Mouse (Mus musculus): ENCODE results near the gene Nek9.
"Not testable (repeated sequence)": the region's sequence is repeated elsewhere in the genome, so short reads cannot be mapped to it uniquely, and the experiment has no call there.

The Nek9 gene

DNA sequence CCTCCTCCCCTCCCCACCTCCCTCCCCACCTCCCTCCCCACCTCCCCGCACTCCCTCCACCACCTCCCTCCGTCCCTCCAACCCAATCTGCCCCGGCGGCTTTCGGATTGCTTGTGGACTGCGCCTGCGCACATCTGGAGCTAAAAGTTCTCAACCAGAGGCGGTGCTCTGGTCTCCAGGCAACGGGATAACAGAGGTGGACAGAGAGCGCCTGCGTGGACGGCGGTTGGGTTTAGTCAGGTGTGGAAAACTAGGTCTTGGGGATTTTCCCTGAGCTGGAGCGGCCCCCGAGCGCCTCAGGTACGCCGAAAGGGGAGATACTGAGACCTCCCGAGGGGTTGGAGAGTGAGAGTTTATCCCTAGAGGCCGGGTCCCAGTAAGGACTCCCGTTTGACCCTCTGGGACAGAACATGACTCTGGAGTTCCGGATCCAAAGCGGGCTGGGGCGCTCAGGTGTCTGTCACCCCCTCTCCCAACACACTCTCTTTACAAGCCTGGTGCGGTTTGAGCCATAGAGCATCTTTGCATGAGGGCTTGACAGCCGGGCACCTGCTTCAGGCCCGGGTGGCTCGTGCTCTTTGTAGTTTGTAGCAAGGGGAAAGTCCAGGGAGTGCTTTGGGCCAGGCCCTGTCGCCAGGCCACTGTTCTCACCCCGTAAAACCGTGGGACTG lies 50.5 kb downstream of the Nek9 start, which contains the start of gene Zc2hc1c:
Gene Zc2hc1c (plus strand): TSS at position 106 of the 671 bp plus-strand sequence.
- DNase-seq, result peak; percentile 40

GRCm38 (mm10) chr12:85287809-85288485 lies 51.2 kb downstream of the Nek9 start, which contains the start of gene Acyp1:
TSS of gene Acyp1 (minus strand) at chr12:85288438.
- no peak for DNase-seq

DNA sequence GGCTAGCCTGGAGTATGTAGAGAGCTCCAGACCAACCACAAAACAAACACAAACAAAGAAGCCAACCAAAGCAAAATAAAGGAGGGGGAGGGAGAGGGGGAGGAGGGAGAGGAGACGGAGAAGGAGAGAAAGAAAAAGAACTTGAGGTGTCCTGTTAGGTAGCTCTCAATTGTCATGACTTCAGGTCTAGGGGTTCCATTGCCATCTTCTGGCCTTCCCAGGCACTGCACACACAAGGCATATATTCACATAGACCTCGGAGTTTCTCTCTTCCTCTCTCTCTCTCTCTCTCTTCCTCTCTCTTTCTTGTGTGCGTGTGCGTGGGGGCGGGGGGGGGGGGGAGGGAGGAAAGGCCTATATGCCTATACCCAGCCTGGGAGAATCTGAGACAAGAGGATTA lies 52.2 kb downstream of the Nek9 start:
- no peak for DNase-seq

DNA sequence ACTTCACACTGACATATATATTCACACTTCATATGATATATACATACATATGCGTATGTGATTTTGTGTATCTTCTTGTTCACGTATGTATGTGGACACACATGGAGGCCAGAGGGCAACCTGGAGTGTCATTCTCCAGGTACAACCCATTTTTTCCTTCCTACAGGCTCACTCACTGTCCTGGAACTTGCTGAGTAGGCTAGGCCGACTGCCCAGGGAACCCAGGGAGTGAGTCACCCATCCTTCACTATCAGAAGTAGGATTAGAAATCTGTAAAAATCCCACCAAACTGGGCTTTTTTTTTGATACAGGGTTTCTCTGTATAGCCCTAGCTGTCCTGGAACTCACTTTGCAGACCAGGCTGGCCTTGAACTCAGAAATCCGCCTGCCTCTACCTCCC lies 54.2 kb downstream of the Nek9 start:
- no peak for DNase-seq

GRCm38 (mm10) chr12:85284331-85284730 lies 54.8 kb downstream of the Nek9 start:
- no peak for DNase-seq

GRCm38 (mm10) chr12:85281756-85282155 lies 57.4 kb downstream of the Nek9 start:
- DNase-seq, result not testable (repeated sequence)

- DNase-seq, result peak; percentile 34
Observed at GRCm38 (mm10) chr12:85280845-85281651, 58.1 kb downstream of the Nek9 start.

DNA sequence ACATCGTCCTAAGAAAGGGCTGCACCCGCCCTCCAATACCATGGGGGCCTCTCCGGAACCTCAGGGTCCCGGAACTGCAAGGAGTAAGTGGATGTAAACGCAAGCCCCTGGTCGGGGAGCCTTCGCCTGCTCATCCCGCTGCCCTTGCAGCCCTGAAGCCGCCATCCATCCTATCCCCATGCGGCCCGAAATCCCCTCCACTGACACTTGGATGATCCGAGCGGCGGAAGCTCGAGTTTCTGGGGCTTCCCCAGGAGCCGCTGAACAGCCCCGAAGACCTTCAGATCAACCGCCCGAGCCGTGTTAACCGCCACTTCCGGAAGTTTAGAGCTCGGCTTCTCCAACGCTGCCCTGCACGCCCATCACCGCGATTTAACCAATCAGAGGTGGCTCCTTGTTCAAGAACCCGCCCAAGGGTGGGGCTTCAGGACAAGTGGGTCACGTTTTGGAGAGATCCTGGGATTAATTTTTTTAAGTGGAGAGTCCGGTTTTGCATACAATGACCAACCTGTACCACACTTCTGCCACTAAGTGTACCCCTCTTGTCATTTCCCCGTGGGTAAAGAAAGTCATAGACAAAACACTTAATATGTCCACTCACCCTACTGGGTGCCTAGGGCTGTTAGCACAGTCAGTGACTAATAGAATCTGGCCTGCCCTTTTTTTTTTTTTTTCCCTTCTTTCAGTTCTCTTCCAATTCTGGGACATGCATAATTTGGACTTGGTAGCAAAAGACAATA lies 58.9 kb downstream of the Nek9 start:
- DNase-seq, result peak; percentile 98

GRCm38 (mm10) chr12:85279396-85280080 lies 59.6 kb downstream of the Nek9 start:
- peak; percentile 70 for DNase-seq

GRCm38 (mm10) chr12:85278919-85279318 lies 60.2 kb downstream of the Nek9 start:
- DNase-seq, result peak; percentile 30

DNA sequence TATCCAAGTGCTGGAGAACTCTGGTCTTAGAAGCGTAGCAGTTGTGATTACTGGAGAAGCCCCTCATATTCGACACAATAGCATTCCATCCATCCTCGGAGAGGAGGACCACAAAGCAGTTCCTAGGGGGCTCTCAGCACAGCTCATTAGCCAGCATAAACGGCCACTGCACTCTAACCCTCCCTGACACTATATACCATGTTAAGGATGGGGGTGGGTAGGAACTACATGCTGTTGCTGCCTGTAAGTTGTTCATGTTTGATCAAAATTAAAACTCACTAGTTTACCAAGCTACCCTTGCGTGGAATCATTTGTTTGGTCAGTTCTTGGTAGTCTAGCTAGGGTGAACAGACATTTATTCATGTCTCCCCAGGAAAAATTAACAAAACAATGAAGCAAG lies 62.9 kb downstream of the Nek9 start:
- no peak for DNase-seq

DNA sequence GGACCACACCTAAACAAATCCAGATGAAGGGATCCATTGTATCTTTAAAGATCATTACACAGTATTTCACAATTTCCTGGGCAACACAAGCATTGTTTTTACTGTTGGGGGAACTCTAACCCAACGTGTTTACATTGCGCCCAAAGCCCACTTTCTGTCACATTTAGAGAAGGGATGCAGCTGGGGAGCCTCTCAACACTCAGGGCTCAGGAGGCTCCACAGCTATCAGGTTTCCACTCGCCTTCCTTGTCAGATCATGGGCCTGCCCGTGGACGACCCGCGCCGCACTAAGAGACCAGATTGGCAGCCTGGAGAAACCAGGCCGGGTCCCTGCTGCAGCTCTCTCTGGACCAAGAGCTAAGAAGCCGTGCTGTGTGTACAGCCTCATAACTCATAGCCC lies 65.7 kb downstream of the Nek9 start:
- DNase-seq, result no peak

- DNase-seq, result no peak
Observed at GRCm38 (mm10) chr12:85271843-85272206, 67.3 kb downstream of the Nek9 start.

DNA sequence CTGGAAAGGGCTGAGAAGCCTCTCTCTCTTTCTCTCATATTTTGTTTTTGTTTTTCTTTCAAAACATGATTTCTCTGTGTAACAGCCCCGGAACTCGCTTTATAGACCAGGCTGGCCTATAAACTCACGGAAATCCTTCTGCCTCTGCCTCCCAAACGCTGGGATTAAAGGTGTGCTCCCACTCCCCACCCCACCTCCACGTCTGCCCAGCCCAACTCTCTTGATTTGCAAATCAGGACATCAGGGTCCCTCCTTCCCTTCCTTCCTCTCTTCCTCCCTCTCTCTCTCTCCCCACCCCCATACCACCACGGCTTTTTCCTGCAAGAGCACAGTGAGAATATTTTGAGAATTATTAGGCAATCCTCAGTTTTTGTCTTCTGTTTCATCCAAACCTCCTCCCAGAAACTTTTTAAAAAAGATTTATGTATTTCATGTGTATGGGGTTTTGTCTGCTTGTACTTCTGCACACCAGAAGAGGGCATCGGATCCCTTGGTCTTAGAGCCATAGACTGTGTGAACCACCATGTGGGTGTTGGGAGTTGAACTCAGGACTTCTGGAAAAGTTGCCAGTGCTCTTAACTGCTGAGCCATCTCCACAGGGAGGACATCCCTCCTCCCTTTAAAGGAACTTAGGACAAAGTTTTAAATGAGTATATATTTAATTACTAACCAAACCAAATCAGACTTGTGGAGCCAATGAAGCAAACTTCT lies 67.9 kb downstream of the Nek9 start:
- DNase-seq, result no peak

DNA sequence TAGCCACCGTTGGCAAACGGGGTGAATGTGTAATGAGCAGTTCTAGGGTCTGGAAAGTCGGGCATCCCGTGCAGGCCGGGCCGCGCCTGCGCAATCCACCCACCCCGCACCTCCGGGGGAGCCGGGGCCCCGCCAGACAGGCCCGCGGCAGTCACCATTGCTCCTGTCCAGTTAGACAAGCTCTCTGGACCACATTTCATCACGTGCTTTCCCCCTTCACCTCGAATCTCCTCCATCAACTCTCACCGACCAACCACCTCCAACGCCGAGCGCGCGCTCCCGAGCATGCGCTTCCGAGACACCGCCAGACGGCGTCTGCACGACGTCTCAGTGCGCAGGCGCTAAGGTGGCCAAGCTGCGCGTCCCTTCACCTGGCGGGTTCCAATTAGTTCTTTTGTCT lies 68.8 kb downstream of the Nek9 start, which contains the start of gene Mlh3:
Gene Mlh3 (minus strand): TSS at position 281 of the 400 bp plus-strand sequence.
- peak; percentile 97 for DNase-seq

DNA sequence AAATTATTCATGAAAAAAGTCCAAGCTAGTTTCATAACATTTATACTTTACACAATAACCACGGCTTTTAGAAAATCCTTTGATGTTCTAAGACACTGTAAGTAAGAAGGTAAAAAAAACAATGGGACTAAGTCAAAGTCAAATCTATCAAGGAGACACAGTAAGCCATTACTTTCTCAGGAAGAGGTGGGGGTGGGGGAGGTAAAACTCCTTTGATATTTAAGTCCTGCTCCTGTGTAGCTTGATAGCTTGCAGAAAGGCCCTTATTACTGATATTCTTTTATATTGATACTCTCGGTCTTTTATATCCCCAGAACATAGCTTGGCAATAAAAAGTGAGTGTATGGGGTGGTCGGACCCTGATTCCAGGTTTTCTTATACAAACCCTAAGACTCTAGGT lies 69.3 kb downstream of the Nek9 start:
- DNase-seq, result no peak

DNA sequence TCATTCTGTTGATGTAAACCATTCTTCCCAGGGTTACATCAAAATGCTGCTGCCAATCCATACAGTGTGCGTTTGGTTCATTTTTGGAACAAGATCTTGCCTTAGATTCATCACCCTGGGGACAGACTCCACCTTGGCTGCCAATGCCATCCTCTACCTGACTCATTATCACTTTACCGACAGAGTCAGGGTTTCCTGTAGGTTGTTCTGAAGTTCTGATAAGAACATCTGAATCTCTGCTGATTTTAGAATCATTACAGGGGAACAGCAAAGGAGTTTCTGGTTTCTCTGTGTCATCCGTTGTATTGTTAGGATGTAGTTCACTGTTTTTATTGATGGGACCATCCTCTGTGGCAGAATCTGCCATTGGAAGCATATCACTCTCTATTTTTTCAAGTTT lies 72.9 kb downstream of the Nek9 start:
- no peak for DNase-seq

- no peak for DNase-seq
Observed at GRCm38 (mm10) chr12:85264940-85265339, 74.2 kb downstream of the Nek9 start.

- no peak for DNase-seq
Observed at GRCm38 (mm10) chr12:85264531-85264930, 74.6 kb downstream of the Nek9 start.

GRCm38 (mm10) chr12:85263190-85263589 lies 76.0 kb downstream of the Nek9 start:
- DNase-seq, result no peak

DNA sequence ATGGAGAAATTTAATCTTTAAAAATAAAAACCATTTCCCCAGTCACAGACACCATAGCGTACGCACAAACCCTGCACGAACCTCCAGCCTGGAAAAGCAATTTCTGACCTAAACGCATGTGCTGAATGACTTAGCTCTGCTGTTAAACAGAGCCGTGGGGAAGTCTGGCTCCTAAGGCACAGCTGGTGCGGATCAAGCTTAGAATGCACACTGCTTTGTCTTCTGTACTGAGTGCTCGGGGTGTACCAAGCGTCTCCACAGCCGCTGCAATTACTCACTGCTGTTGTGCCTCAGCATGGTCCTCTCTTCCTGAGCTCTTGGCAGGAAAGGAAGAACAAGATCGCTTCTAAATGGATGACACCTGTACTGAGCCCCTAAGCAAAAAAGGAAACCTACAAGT lies 76.7 kb downstream of the Nek9 start:
- DNase-seq, result no peak

Measured in cerebellum, adult 9-11 months (tissue).